Mouse (Mus musculus) CH12.LX (cell line): Measurements from ENCODE around the gene Nfe2l2. TPM values are rescaled to one million over a fixed set of nuclear protein-coding genes. Genes with fewer than 3 reads are reported as not detected.

Experiments used
- DNase-seq: peaks from one replicate; pipeline ENCODE4 v3.0.0-alpha.2; 2013; ENCODE audit errors: extremely low read depth
- H3K27ac ChIP-seq: 2 replicates; pipeline ENCODE4 v1.5.1; 2012; ENCODE audit warnings: low read depth, mild to moderate bottlenecking, control low read depth, moderate library complexity; ENCODE audit not compliant: insufficient read depth
- H3K27me3 ChIP-seq: replicated peaks from 2 replicates; pipeline ENCODE3; 2012; ENCODE audit warnings: inconsistent platforms
- H3K36me3 ChIP-seq, 2 experiments: replicated peaks in 1 of 2; 2 replicates each; pipeline versions ENCODE3 to v1.6.1; 2012; ENCODE audit warnings: inconsistent platforms in 1 of 2, low read length in 1 of 2, mild to moderate bottlenecking in 1 of 2, mixed read lengths in 1 of 2, moderate library complexity in 1 of 2; ENCODE audit not compliant: control insufficient read depth in 1 of 2, insufficient read depth in 1 of 2
- H3K4me1 ChIP-seq, 2 experiments: 2 replicates each; pipeline ENCODE4 v1.6.1; 2012; ENCODE audit warnings: inconsistent platforms in 1 of 2, moderate library complexity in 1 of 2; ENCODE audit not compliant: insufficient read depth in 2 of 2, control insufficient read depth in 1 of 2
- H3K4me2 ChIP-seq: 2 replicates; pipeline ENCODE4 v1.6.1; 2012; ENCODE audit warnings: low read depth, mild to moderate bottlenecking, control low read depth; ENCODE audit not compliant: poor library complexity, insufficient read depth, severe bottlenecking
- H3K4me3 ChIP-seq, 3 experiments: fragments of 150-350 bp in 1 of 3; sonication (generic) in 1 of 3; replicated peaks in 1 of 3; 2 replicates each; pipeline versions ENCODE3 to v1.5.1; 2011 to 2012; ENCODE audit warnings: low read depth in 2 of 3, low read length in 2 of 3, mild to moderate bottlenecking in 2 of 3, moderate library complexity in 2 of 3, control low read depth in 1 of 3, improper control_type of control experiment in 1 of 3, inconsistent platforms in 1 of 3, mixed read lengths in 1 of 3; ENCODE audit not compliant: poor library complexity in 1 of 3
- H3K79me2 ChIP-seq: replicated peaks from 2 replicates; pipeline ENCODE4 v1.6.1; 2012; ENCODE audit warnings: mild to moderate bottlenecking, moderate library complexity; ENCODE audit not compliant: control insufficient read depth, poor library complexity, insufficient read depth, severe bottlenecking; ENCODE audit errors: extremely low read depth
- H3K9ac ChIP-seq: 2 replicates; pipeline ENCODE4 v1.6.1; 2012; ENCODE audit warnings: low read depth, mild to moderate bottlenecking, control low read depth, moderate library complexity; ENCODE audit not compliant: insufficient read depth
- H3K9me3 ChIP-seq: replicated peaks from 2 replicates; pipeline ENCODE3; 2012; ENCODE audit warnings: low read length, inconsistent platforms, mixed read lengths
- BHLHE40 ChIP-seq: IDR thresholded peaks from 2 replicates; pipeline ENCODE4 v1.6.1; 2011; ENCODE audit warnings: mild to moderate bottlenecking, low read depth, low read length, improper control_type of control experiment
- E2F4 ChIP-seq: IDR thresholded peaks from 2 replicates; pipeline ENCODE4 v1.6.1; 2011; ENCODE audit warnings: low read depth, low read length, improper control_type of control experiment; ENCODE audit not compliant: insufficient replicate concordance
- ELF1 ChIP-seq: IDR thresholded peaks from 2 replicates; pipeline ENCODE4 v1.6.1; 2014; ENCODE audit warnings: low read depth, mild to moderate bottlenecking, inconsistent platforms, low read length, improper control_type of control experiment
- EP300 ChIP-seq: IDR thresholded peaks from 2 replicates; pipeline ENCODE4 v1.6.1; 2011; ENCODE audit warnings: low read length, improper control_type of control experiment
- GABPA ChIP-seq: IDR thresholded peaks from 2 replicates; pipeline ENCODE4 v1.6.1; 2012; ENCODE audit warnings: low read depth, low read length, improper control_type of control experiment, inconsistent platforms; ENCODE audit not compliant: insufficient replicate concordance
- HCFC1 ChIP-seq: IDR thresholded peaks from 2 replicates; pipeline ENCODE4 v1.6.1; 2012; ENCODE audit warnings: low read depth, mild to moderate bottlenecking, inconsistent platforms, low read length, improper control_type of control experiment
- JUN ChIP-seq: IDR thresholded peaks from 2 replicates; pipeline ENCODE4 v1.6.1; 2011; ENCODE audit warnings: low read depth, mild to moderate bottlenecking, low read length, improper control_type of control experiment, moderate library complexity; ENCODE audit not compliant: insufficient read depth
- JUND ChIP-seq: conservative IDR thresholded peaks from 2 replicates; pipeline ENCODE4 v1.6.1; 2011; ENCODE audit warnings: low read depth, low read length, improper control_type of control experiment
- MAX ChIP-seq: IDR thresholded peaks from 2 replicates; pipeline ENCODE4 v1.6.1; 2011; ENCODE audit warnings: low read length, improper control_type of control experiment
- MAZ ChIP-seq: IDR thresholded peaks from 2 replicates; pipeline ENCODE4 v1.6.1; 2012; ENCODE audit warnings: low read depth, mild to moderate bottlenecking, inconsistent platforms, low read length, improper control_type of control experiment, moderate library complexity
- NRF1 ChIP-seq: IDR thresholded peaks from 2 replicates; pipeline ENCODE4 v1.6.1; 2014; ENCODE audit warnings: low read depth, mild to moderate bottlenecking, inconsistent platforms, low read length, improper control_type of control experiment, moderate library complexity
- POLR2AphosphoS2 ChIP-seq: IDR thresholded peaks from 2 replicates; pipeline ENCODE4 v1.6.1; 2011; ENCODE audit warnings: low read depth, low read length, improper control_type of control experiment
- RAD21 ChIP-seq: IDR thresholded peaks from 2 replicates; pipeline ENCODE4 v1.6.1; 2011; ENCODE audit warnings: low read depth, mild to moderate bottlenecking, low read length, improper control_type of control experiment, moderate library complexity
- RCOR1 ChIP-seq: conservative IDR thresholded peaks from 2 replicates; pipeline ENCODE4 v1.6.1; 2012; ENCODE audit warnings: low read depth, mild to moderate bottlenecking, inconsistent platforms, low read length, improper control_type of control experiment
- UBTF ChIP-seq: IDR thresholded peaks from 2 replicates; pipeline ENCODE4 v1.6.1; 2012; ENCODE audit warnings: low read depth, mild to moderate bottlenecking, inconsistent platforms, low read length, improper control_type of control experiment, moderate library complexity
- ZC3H11A ChIP-seq: IDR thresholded peaks from 2 replicates; pipeline ENCODE4 v1.6.1; 2012; ENCODE audit warnings: low read depth, mild to moderate bottlenecking, inconsistent platforms, low read length, improper control_type of control experiment
- ZMIZ1 ChIP-seq: IDR thresholded peaks from 2 replicates; pipeline ENCODE4 v1.6.1; 2012; ENCODE audit warnings: low read depth, mild to moderate bottlenecking, inconsistent platforms, low read length, improper control_type of control experiment
- ZNF384 ChIP-seq: IDR thresholded peaks from 2 replicates; pipeline ENCODE4 v1.6.1; 2012; ENCODE audit warnings: low read depth, low read length, improper control_type of control experiment, inconsistent platforms
- dilution Hi-C: fragments of 300-500 bp; cut with MboI; formaldehyde crosslinking; loops from 2 replicates; pipeline ENCODE4 v1.14.3; 2020; ENCODE audit warnings: low sequenced_read_pairs; ENCODE audit not compliant: extremely low pct_unique_long_range_greater_than_20kb, extremely low pct_ligation_motif_present
- in situ Hi-C: fragments of 300-500 bp; cut with MboI; formaldehyde crosslinking; loops from 3 replicates; pipeline ENCODE4 v1.14.3; 2019; ENCODE audit warnings: low sequenced_read_pairs, low pct_ligation_motif_present, low pct_unique_long_range_greater_than_20kb, mixed read lengths
- polyA plus RNA-seq: library from polyadenylated mRNA; unstranded; fragments of >175 nt; gene quantifications from 2 replicates; pipeline ENCODE4 v1.2.1, GENCODE M21; 2012; ENCODE audit warnings: low read depth; ENCODE audit not compliant: insufficient read length
- total RNA-seq, 2 experiments: library from RNA; depleted of rRNA; stranded (reverse); fragments of 300-350 nt in 1 of 2; fragments of >200 nt in 1 of 2; gene quantifications; 2 replicates each; pipeline ENCODE4 v1.2.3; 2012 to 2014

The Nfe2l2 gene
- total and polyA plus RNA-seq, 3 experiments, result 11.6 to 32.6 (median 21.7) TPM

GRCm38 (mm10) chr2:75704234-75705161 is at the start of gene Nfe2l2 (continued):
- TF ChIP-seq ZNF384, result no peak
- TF ChIP-seq MAX, result no peak; the same call in 1 of the 2 replicates
- TF ChIP-seq, all 38 proteins: peak for 15

GRCm38 (mm10) chr2:75752306-75753175 is 48.1 kb upstream of the Nfe2l2 start:
- in situ Hi-C loops (no loop called here), dilution Hi-C loops (no loop called here)
- Histone ChIP-seq H3K9ac (no peak overlapping the region), H3K9me3 (no peaks in the 10 kb centered on the region), H3K79me2 (no peaks in the 10 kb centered on the region), H3K4me1 (peaks cover 0 to 3% of the 10 kb centered on the region in 2 experiments; a peak in 1 of 4 replicates), H3K27ac (no peak overlapping the region), H3K4me3 (no peak overlapping the region), H3K27me3 (no peaks in the 10 kb centered on the region), H3K36me3 (no peaks in the 10 kb centered on the region), H3K4me2 (no peak overlapping the region)
- TF ChIP-seq GABPA (no peak), EP300 (no peak), MAX (no peak), JUND (no peak), ELF1 (no peak), NRF1 (no peak), HCFC1 (no peak), ZMIZ1 (no peak), RAD21 (no peak), E2F4 (no peak), BHLHE40 (no peak), UBTF (no peak), ZC3H11A (no peak), RCOR1 (no peak), MAZ (no peak), JUN (no peak), POLR2AphosphoS2 (no peak)
- no peak for DNase-seq
